Mouse (Mus musculus): ENCODE results near the gene Ptx3. TPM values are rescaled to one million over a fixed set of nuclear protein-coding genes. Genes with fewer than 3 reads are reported as not detected.
A peak's percentile ranks its signal among the peaks of the same experiment; 100 is the strongest.
"Not testable (repeated sequence)": the region's sequence is repeated elsewhere in the genome, so short reads cannot be mapped to it uniquely, and the experiment has no call there.

Gene Ptx3
- polyA plus RNA-seq (2016; fragmentation: Nextera tagmentation; extraction: Ambion mirVana), result 4.3 and 6.0 TPM in 2 replicates

GRCm38 (mm10) chr3:66219655-66220191 is at the start of gene Ptx3:
Gene Ptx3 (plus strand): TSS chr3:66219910.
- H3K27ac ChIP-seq, result peak within 1 kb of the TSS; percentile 92
- peaks cover 44% of the 10 kb centered on the region for H3K4me1 ChIP-seq
- peak within 1 kb of the TSS; percentile 73 for H3K4me3 ChIP-seq
- H3K9me3 ChIP-seq (replicated peaks), result no peaks in the 10 kb centered on the region
- no peaks in the 10 kb centered on the region for H3K36me3 ChIP-seq
- H3K27me3 ChIP-seq (ENCODE audit: low read depth, poor library complexity, severe bottlenecking), result 0 out of 2 replicates have a peak, but pooled peaks cover 4% of the 10 kb centered on the region
- DNase-seq (ENCODE audit: low spot score), result peak; percentile 56
- WGBS, result 3% methylated on average over 20 of the region's 20 CpGs

- no peaks in the 10 kb centered on the region for H3K9me3 ChIP-seq (replicated peaks)
- no peak overlapping the region for H3K27ac ChIP-seq
- H3K36me3 ChIP-seq, result no peaks in the 10 kb centered on the region
- no peaks in the 10 kb centered on the region; the same call in 1 of the 2 replicates for H3K4me1 ChIP-seq
- no peaks in the 10 kb centered on the region for H3K27me3 ChIP-seq (ENCODE audit: low read depth, poor library complexity, severe bottlenecking)
- H3K4me3 ChIP-seq, result no peak overlapping the region
- WGBS, result 91% methylated on average over 5 of the region's 5 CpGs
- DNase-seq (ENCODE audit: low spot score), result no peak
Observed at GRCm38 (mm10) chr3:66172907-66173306, 46.8 kb upstream of the Ptx3 start.

GRCm38 (mm10) chr3:66179647-66180046 is 40.1 kb upstream of the Ptx3 start:
- 81% methylated on average over 2 of the region's 2 CpGs for WGBS
- no peak for DNase-seq (ENCODE audit: low spot score)
- Histone ChIP-seq H3K27me3 (ENCODE audit: low read depth, poor library complexity, severe bottlenecking) (no peaks in the 10 kb centered on the region), H3K4me1 (no peaks in the 10 kb centered on the region), H3K27ac (no peak overlapping the region), H3K36me3 (no peaks in the 10 kb centered on the region), H3K9me3 (replicated peaks) (no peaks in the 10 kb centered on the region), H3K4me3 (no peak overlapping the region)

GRCm38 (mm10) chr3:66193910-66194562 is 25.7 kb upstream of the Ptx3 start:
- Histone ChIP-seq H3K36me3 (no peaks in the 10 kb centered on the region), H3K9me3 (replicated peaks) (no peaks in the 10 kb centered on the region), H3K4me3 (no peak overlapping the region), H3K4me1 (no peaks in the 10 kb centered on the region), H3K27me3 (ENCODE audit: low read depth, poor library complexity, severe bottlenecking) (no peaks in the 10 kb centered on the region), H3K27ac (no peak overlapping the region)
- WGBS, result 85% methylated on average over 3 of the region's 3 CpGs
- no peak for DNase-seq (ENCODE audit: low spot score)

- DNase-seq (ENCODE audit: low spot score), result no peak
- no peaks in the 10 kb centered on the region for H3K9me3 ChIP-seq (replicated peaks)
- H3K27me3 ChIP-seq (ENCODE audit: low read depth, poor library complexity, severe bottlenecking), result no peaks in the 10 kb centered on the region
- WGBS, result 84% methylated on average over 4 of the region's 4 CpGs
- H3K4me1 ChIP-seq, result no peaks in the 10 kb centered on the region
- no peak overlapping the region for H3K27ac ChIP-seq
- H3K4me3 ChIP-seq, result no peak overlapping the region
- no peaks in the 10 kb centered on the region for H3K36me3 ChIP-seq
Observed at GRCm38 (mm10) chr3:66208836-66209573, 10.7 kb upstream of the Ptx3 start.

GRCm38 (mm10) chr3:66213524-66213923 is 6.2 kb upstream of the Ptx3 start:
- no peak overlapping the region for H3K27ac ChIP-seq
- WGBS, result 94% methylated on average over 1 of the region's 1 CpGs

GRCm38 (mm10) chr3:66215759-66216158 is 4.0 kb upstream of the Ptx3 start:
- Histone ChIP-seq H3K27me3 (ENCODE audit: low read depth, poor library complexity, severe bottlenecking) (0 out of 2 replicates have a peak, but pooled peaks cover 4% of the 10 kb centered on the region), H3K36me3 (no peaks in the 10 kb centered on the region), H3K4me3 (no peak overlapping the region), H3K9me3 (replicated peaks) (no peaks in the 10 kb centered on the region), H3K27ac (no peak overlapping the region), H3K4me1 (peaks cover 25% of the 10 kb centered on the region)
- no peak for DNase-seq (ENCODE audit: low spot score)
- 74% methylated on average over 8 of the region's 8 CpGs for WGBS

More at GRCm38 (mm10) chr3:66213524-66213923, 6.2 kb upstream of the Ptx3 start:
- Histone ChIP-seq H3K4me3 (no peak overlapping the region), H3K36me3 (no peaks in the 10 kb centered on the region), H3K4me1 (0 out of 2 replicates have a peak, but pooled peaks cover 6% of the 10 kb centered on the region), H3K9me3 (replicated peaks) (no peaks in the 10 kb centered on the region), H3K27me3 (ENCODE audit: low read depth, poor library complexity, severe bottlenecking) (no peaks in the 10 kb centered on the region)
- no peak for DNase-seq (ENCODE audit: low spot score)

GRCm38 (mm10) chr3:66220554-66221242 is 988 bp downstream of the Ptx3 start:
- Histone ChIP-seq H3K36me3 (no peaks in the 10 kb centered on the region), H3K4me3 (peak overlapping the region; percentile 73), H3K4me1 (peaks cover 43% of the 10 kb centered on the region), H3K9me3 (replicated peaks) (no peaks in the 10 kb centered on the region), H3K27me3 (ENCODE audit: low read depth, poor library complexity, severe bottlenecking) (0 out of 2 replicates have a peak, but pooled peaks cover 4% of the 10 kb centered on the region), H3K27ac (peak overlapping the region; percentile 92)
- DNase-seq (ENCODE audit: low spot score), result peak; percentile 77
- 0% methylated on average over 54 of the region's 54 CpGs for WGBS

GRCm38 (mm10) chr3:66221243-66221611 is 1.5 kb downstream of the Ptx3 start:
- DNase-seq (ENCODE audit: low spot score), result peak; percentile 67
- H3K27me3 ChIP-seq (ENCODE audit: low read depth, poor library complexity, severe bottlenecking), result 0 out of 2 replicates have a peak, but pooled peaks cover 4% of the 10 kb centered on the region
- H3K4me3 ChIP-seq, result peak overlapping the region; percentile 73
- peak overlapping the region; percentile 92 for H3K27ac ChIP-seq
- no peaks in the 10 kb centered on the region for H3K9me3 ChIP-seq (replicated peaks)
- H3K36me3 ChIP-seq, result no peaks in the 10 kb centered on the region
- H3K4me1 ChIP-seq, result peaks cover 38% of the 10 kb centered on the region
- 0% methylated on average over 11 of the region's 11 CpGs for WGBS

GRCm38 (mm10) chr3:66224931-66225537 is 5.3 kb downstream of the Ptx3 start:
- Histone ChIP-seq H3K27ac (no peak overlapping the region), H3K4me1 (peaks cover 26% of the 10 kb centered on the region), H3K9me3 (replicated peaks) (no peaks in the 10 kb centered on the region), H3K4me3 (no peak overlapping the region), H3K27me3 (ENCODE audit: low read depth, poor library complexity, severe bottlenecking) (no peaks in the 10 kb centered on the region), H3K36me3 (no peaks in the 10 kb centered on the region)
- no peak for DNase-seq (ENCODE audit: low spot score)
- 91% methylated on average over 15 of the region's 15 CpGs for WGBS

GRCm38 (mm10) chr3:66236234-66236871 is 16.6 kb downstream of the Ptx3 start:
- H3K27ac ChIP-seq; H3K4me1 ChIP-seq; H3K4me3 ChIP-seq; DNase-seq (ENCODE audit: low spot score); H3K27me3 ChIP-seq (ENCODE audit: low read depth, poor library complexity, severe bottlenecking); H3K9me3 ChIP-seq (replicated peaks); H3K36me3 ChIP-seq: not testable (repeated sequence)
- WGBS, result 47% methylated on average over 4 of the region's 4 CpGs

- DNase-seq (ENCODE audit: low spot score), result no peak
- H3K4me3 ChIP-seq, result no peak overlapping the region
- no peaks in the 10 kb centered on the region for H3K27me3 ChIP-seq (ENCODE audit: low read depth, poor library complexity, severe bottlenecking)
- H3K27ac ChIP-seq, result no peak overlapping the region
- no peaks in the 10 kb centered on the region for H3K4me1 ChIP-seq
- no peaks in the 10 kb centered on the region for H3K9me3 ChIP-seq (replicated peaks)
- no peaks in the 10 kb centered on the region for H3K36me3 ChIP-seq
Observed at GRCm38 (mm10) chr3:66240476-66240875, 20.8 kb downstream of the Ptx3 start.
